Mouse (Mus musculus) heart, postnatal 14 days (tissue): ENCODE measurements at regions not wholly inside any gene's neighbourhood (a gene's known extent, or its start where the extent isn't known, plus 50 kb on each side); places are given as distances from the start of the nearest gene placed in this dataset.

Experiments used
- DNase-seq, 2 experiments: peaks; one replicate each; pipeline ENCODE4 v3.0.0; 2021 to 2022
- intact Hi-C: fragments of 180-260 bp; cut with DNase I; formaldehyde crosslinking; loops from one replicate; pipeline ENCODE4 v1.15.1; 2025

DNA sequence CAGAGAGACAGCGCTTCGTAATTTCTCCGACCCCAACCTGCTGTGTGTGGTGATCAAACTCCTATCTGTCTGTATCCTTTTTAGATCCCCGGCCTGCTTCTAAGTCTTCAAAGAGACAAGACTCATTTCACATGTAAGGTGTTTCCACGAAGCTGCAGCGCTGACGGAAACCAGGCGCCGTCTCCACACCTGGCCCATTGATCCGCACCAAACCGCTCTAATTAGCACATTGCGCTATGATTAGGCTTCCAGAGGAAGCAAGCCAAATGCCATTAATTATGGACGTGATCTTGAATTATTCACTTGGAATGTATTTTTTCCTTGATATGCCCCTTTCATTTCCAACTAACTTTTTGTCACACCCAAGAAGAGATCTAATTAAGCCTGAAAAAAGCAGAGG lies 215.2 kb upstream of the Mocs1 start:
- intact Hi-C loops: no loop called here
- no peak for DNase-seq

- intact Hi-C loops: no loop called here
- no peak for DNase-seq
These were observed 212.9 kb upstream of the Mocs1 start for GRCm38 (mm10) chr17:49215281-49215680.

DNA sequence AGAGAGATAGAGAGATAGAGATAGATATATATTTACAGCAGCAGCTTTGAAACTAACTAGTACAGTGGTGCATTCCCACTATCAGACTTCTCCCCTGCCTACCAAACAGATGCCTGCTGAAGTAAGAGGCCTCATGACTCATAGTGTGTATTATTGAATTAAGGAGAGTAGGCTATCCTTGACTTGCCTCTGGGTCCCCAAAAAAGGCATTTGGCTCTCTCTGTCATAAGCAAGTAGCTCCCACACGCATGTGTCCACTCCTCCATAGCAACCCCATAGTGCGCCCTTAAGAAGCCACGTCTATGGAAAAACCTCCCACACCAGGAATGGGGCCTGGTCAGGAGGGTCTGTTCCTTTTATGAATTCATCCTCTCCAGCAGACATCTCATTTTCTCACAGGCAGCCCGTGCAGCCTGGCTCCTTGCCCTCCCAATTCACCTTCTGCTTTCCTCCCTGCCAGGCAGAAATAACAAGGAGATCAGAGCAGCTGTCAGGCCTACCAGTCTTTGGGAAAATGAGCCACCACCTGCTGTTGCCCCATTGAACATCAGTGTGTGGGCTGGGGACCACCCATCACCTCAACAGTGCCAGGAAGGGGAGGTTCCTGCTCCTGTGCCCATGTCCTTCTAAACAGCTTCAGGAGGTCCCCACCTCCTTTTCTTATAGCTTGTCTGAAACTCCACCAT lies 208.5 kb upstream of the Mocs1 start:
- intact Hi-C loops: no loop called here
- DNase-seq: no peak

DNA sequence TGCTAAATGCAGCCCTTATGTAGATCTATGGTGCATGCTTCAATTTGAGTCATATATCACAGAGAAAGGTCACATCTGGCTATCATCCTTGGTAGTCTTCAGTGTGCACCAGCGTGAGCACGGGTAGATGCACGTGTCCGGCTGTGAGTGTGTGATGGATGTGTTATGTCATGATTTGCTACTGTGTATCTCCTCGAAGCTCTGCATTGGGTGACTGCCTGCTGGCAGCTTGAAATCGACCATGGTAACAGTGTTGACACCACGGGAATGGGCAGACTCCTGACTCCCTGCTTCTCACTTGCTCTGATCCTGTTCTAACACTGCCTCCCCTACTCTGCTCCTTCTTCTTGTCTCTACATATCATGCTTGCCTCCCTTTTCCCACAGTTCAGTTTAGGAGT lies 204.9 kb upstream of the Mocs1 start:
- intact Hi-C loops: no loop called here
- DNase-seq: peak in 1 of 2 experiments; percentile 9

DNA sequence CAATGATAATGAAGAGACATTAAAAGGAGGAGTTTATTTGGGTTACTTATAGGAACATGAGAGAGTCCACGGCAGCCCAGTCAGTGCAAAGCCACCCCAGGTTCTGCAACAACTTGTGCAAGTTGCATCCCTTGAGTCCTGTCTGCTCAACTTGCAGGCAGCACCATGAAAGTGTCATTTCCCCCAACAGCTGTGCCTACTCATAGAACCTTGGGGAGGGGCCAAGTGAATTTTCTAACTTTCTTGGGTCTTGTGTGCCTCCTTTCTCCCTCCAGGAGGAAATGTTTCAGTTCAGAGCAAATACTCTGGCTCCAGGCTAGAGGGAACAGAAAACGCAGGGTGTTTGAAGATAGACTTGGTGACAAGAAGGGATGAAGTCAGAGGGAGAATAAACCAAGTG lies 204.5 kb upstream of the Mocs1 start:
- intact Hi-C loops: no loop called here
- peak; percentile 49 to 69 for DNase-seq

DNA sequence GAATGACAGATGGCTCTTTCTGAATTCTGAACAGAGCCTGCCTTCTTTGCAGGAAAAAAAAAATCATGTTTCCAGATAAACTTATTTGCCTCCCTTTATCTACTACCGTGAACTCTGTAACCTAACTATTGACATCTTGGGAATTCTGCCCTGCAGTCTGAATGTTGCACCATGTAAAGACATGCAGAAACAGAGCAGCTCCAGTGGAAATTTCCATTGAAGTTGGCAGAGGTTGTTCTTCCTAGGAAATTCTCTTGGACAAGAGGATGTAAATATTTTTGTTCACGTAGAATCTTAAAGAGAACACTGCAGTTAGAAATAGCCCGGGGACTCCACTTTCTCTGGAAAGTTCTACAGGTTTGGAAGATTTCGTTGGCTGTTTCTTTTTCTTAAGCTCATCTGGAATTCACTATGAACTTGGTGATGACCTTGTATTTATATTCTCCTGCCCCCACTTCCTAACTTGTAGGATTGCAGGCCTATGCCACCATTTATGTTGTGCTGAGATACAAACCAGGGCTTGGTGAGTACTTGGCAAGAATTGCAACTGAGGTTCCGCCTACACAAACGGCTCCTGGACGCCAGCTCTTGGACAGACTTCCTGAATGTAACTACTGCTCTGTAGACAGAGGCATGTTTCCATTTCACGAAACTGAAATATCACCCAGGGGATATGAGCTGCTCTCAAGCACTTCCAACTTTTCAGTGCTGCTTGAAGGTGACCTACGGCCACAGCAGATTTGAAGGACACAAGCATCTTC lies 202.7 kb upstream of the Mocs1 start:
- intact Hi-C loops: no loop called here
- no peak for DNase-seq

GRCm38 (mm10) chr17:49226016-49226400 lies 202.2 kb upstream of the Mocs1 start:
- intact Hi-C loops: no loop called here
- no peak for DNase-seq

GRCm38 (mm10) chr17:49231287-49231686 lies 196.9 kb upstream of the Mocs1 start:
- no peak for DNase-seq
- intact Hi-C loops: no loop called here

DNA sequence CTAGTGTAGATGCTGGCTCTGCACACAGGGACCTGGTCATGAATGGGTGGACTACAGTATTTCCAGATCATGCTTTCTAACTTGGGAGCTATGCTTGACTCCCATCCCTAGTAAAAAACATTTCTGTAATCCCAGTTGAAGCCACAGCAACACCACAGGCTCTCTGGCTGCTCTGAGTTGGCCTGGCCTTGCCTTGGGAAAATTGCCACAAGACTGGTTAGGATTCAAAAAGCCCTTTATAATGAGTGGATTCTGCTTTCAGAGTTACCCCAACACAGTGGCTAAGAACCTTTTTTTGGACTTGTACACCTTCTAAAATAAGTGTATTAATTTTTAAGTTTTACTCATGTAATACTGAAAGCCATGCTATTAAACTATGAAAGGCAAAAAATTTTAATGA lies 188.1 kb upstream of the Mocs1 start:
- intact Hi-C loops: no loop called here
- peak in 1 of 2 experiments; percentile 14 for DNase-seq

- intact Hi-C loops: no loop called here
- DNase-seq: peak; percentile 65 to 80
These were observed 184.7 kb upstream of the Mocs1 start for GRCm38 (mm10) chr17:49243419-49243818.

DNA sequence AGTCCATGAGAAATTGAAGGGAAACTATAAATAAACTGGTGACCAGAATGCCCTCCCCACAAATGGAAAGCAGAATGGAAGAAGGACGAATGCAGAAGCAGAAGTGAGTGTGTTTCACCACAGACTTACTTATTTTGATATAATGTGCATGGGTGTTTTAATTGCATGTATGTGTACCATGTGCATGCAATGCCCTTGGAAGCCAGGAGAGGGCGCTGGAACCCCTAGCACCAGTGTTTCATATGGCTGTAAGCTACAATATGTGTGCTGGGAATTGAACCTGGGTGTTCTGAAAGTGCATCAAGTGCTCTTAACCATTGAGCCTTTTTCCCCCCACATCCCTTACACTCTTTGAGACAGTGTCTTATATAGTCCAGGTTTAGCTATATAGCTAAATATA lies 183.1 kb upstream of the Mocs1 start:
- intact Hi-C loops: no loop called here
- no peak for DNase-seq

DNA sequence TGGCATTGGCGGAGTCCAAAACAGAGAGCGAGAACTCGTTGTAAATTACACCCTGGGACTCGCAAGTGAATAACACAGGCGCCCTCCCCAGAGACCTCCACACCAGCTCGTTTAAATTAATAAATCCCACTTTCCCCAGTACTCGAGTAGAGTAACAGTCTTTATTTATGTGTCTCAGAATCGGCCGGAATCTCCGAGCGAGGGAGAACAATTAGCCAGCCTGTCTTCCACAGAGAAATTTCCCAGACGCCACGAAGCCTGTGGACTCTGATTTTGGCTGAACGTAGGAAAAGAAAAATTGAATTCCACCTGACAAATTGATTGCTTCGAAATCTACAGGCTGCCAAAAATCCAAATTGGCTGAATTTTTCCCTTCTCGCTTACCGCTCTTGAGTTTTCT lies 180.9 kb upstream of the Mocs1 start:
- intact Hi-C loops: no loop called here
- no peak for DNase-seq

DNA sequence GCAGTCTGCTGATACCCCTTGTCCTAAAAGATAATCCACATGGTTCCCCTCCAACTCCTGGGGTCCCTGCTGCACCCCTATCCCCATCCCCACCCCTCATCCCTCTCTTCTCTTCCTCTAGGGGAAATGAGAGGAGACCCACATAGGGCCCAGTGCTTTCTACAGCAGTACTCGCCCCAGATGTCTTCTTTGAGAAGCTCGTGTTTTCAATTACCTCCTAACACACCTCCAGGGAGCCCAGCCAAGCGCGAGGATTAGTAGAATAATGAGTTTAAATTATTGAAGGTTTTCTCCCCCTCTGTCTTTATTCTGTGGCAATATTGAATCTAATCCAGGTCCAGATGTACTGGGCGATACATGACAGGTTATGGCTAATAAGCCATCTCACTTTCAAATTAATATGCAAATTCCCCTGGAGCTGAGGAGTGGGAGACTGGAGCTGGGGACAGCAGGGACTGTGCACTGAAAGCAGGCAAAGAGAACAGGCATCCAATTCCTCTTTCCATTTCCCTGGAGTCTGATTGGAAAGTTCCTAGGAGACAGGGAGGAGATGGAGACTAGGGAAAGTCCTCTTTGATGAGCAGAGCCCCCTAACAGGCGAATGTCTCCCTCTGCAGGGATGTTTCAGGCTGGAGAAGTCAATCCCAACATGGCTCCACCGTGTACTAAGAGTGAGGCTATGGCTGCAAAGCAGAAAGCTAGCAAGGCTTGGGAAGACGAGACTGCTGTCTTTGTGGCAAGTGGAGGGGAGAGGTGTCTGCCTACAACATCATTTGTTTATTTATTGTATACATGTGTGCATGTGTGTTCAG lies 177.2 kb upstream of the Mocs1 start:
- intact Hi-C loops: no loop called here
- DNase-seq: no peak

- intact Hi-C loops: no loop called here
These were observed 175.9 kb upstream of the Mocs1 start for GRCm38 (mm10) chr17:49252271-49252670.

GRCm38 (mm10) chr17:49258496-49258895 lies 169.7 kb upstream of the Mocs1 start:
- intact Hi-C loops: no loop called here
- DNase-seq: no peak

More at GRCm38 (mm10) chr17:49252271-49252670, 175.9 kb upstream of the Mocs1 start:
- DNase-seq: no peak

GRCm38 (mm10) chr17:49262394-49262793 lies 165.8 kb upstream of the Mocs1 start:
- no peak for DNase-seq
- intact Hi-C loops: no loop called here

DNA sequence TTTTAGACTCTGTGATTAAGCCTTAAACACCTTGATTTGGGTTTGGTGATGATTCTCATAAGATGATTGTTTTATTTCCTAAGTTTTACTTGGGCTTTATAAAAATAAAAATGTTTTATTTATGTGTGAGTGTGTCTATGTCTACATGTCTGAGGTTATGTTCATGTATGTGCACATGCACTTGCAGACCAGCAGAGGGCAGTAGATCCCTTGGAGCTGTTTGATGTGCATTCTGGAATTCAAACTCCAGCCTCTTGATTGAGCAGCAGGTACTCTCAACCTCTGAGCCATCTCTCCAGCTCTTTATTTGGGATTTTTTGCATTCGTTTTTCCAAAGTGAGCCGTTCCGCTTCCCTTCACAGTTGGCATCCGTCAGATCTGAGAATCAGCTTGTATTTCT lies 161.8 kb upstream of the Mocs1 start:
- DNase-seq: peak in 1 of 2 experiments; percentile 12
- intact Hi-C loops: loop anchor here (1.0 kb wide), 1 partner anchor 134 kb away; no protein-coding TSS in a partner anchor

- intact Hi-C loops: no loop called here
- no peak for DNase-seq
These were observed 158.2 kb upstream of the Mocs1 start for GRCm38 (mm10) chr17:49269943-49270342.

- intact Hi-C loops: no loop called here
- no peak for DNase-seq
These were observed 155.3 kb upstream of the Mocs1 start for GRCm38 (mm10) chr17:49272661-49273448.

- DNase-seq: no peak
- intact Hi-C loops: no loop called here
These were observed 153.2 kb upstream of the Mocs1 start for GRCm38 (mm10) chr17:49274936-49275335.

GRCm38 (mm10) chr17:49275421-49275820 lies 152.7 kb upstream of the Mocs1 start:
- intact Hi-C loops: no loop called here
- no peak for DNase-seq
